Mouse (Mus musculus) liver (tissue): Measurements from ENCODE around the gene Arl6ip4.

ENCODE experiments used
- DNase-seq: peaks from one replicate; pipeline ENCODE4 v3.0.0-alpha.2; 2020; ENCODE audit warnings: mixed read lengths

Arl6ip4 gene

GRCm38 (mm10) chr5:124115990-124116845 lies at the start of gene Arl6ip4:
Gene Arl6ip4 (plus strand): TSS chr5:124116089.
- peak; percentile 75 for DNase-seq

GRCm38 (mm10) chr5:124069657-124070056 lies 46.2 kb upstream of the Arl6ip4 start:
- no peak for DNase-seq

- no peak for DNase-seq
Observed at GRCm38 (mm10) chr5:124073682-124074081, 42.2 kb upstream of the Arl6ip4 start.

- peak; percentile 38 for DNase-seq
Observed at GRCm38 (mm10) chr5:124074845-124075307, 41.0 kb upstream of the Arl6ip4 start.

GRCm38 (mm10) chr5:124075716-124076115 lies 40.2 kb upstream of the Arl6ip4 start:
- DNase-seq, result no peak

GRCm38 (mm10) chr5:124076559-124076958 lies 39.3 kb upstream of the Arl6ip4 start:
- peak; percentile 30 for DNase-seq

GRCm38 (mm10) chr5:124077241-124077640 lies 38.6 kb upstream of the Arl6ip4 start:
- DNase-seq, result no peak

- DNase-seq, result no peak
Observed at GRCm38 (mm10) chr5:124077856-124078460, 37.9 kb upstream of the Arl6ip4 start.

- no peak for DNase-seq
Observed at GRCm38 (mm10) chr5:124078794-124079416, 37.0 kb upstream of the Arl6ip4 start.

GRCm38 (mm10) chr5:124079880-124080279 lies 36.0 kb upstream of the Arl6ip4 start:
- no peak for DNase-seq

GRCm38 (mm10) chr5:124082447-124082846 lies 33.4 kb upstream of the Arl6ip4 start:
- no peak for DNase-seq

- no peak for DNase-seq
Observed at GRCm38 (mm10) chr5:124082941-124083688, 32.8 kb upstream of the Arl6ip4 start.

GRCm38 (mm10) chr5:124083850-124084587 lies 31.9 kb upstream of the Arl6ip4 start:
- no peak for DNase-seq

- DNase-seq, result peak; percentile 87
Observed at GRCm38 (mm10) chr5:124084588-124085173, 31.2 kb upstream of the Arl6ip4 start.

- DNase-seq, result no peak
Observed at GRCm38 (mm10) chr5:124085513-124085912, 30.4 kb upstream of the Arl6ip4 start.

GRCm38 (mm10) chr5:124086876-124087275 lies 29.0 kb upstream of the Arl6ip4 start:
- DNase-seq, result peak; percentile 2

- peak; percentile 3 for DNase-seq
Observed at GRCm38 (mm10) chr5:124089868-124090267, 26.0 kb upstream of the Arl6ip4 start.

GRCm38 (mm10) chr5:124091951-124092406 lies 23.9 kb upstream of the Arl6ip4 start:
- DNase-seq, result peak; percentile 83

GRCm38 (mm10) chr5:124093120-124093794 lies 22.6 kb upstream of the Arl6ip4 start:
- peak; percentile 8 for DNase-seq

- DNase-seq, result no peak
Observed at GRCm38 (mm10) chr5:124093852-124094604, 21.9 kb upstream of the Arl6ip4 start.
